Mouse (Mus musculus) macrophage (primary cell): ENCODE data around the gene Slc9a8. TPM values are rescaled to one million over a fixed set of nuclear protein-coding genes. Genes with fewer than 3 reads are reported as not detected.

Experiments
- H3K27ac ChIP-seq: fragments of 350-480 bp; formaldehyde crosslinking; 2 replicates; pipeline ENCODE4 v1.9.0; 2021
- H3K36me3 ChIP-seq: fragments of 350-480 bp; formaldehyde crosslinking; 2 replicates; pipeline ENCODE4 v1.9.0; 2021; ENCODE audit errors: inconsistent target
- H3K4me3 ChIP-seq: fragments of 350-480 bp; formaldehyde crosslinking; 2 replicates; pipeline ENCODE4 v1.9.0; 2021; ENCODE audit errors: inconsistent target
- H3K79me2 ChIP-seq: fragments of 350-480 bp; formaldehyde crosslinking; 2 replicates; pipeline ENCODE4 v1.9.0; 2021; ENCODE audit errors: inconsistent target
- WGBS: methylation state at CpG from one replicate; pipeline ENCODE4 v1.1.7; 2026; ENCODE audit warnings: inconsistent platforms; ENCODE audit not compliant: missing documents; 5-methylcytosine and 5-hydroxymethylcytosine counted together
- polyA plus RNA-seq: library from polyadenylated mRNA; stranded (reverse); fragments of 250-400 nt; gene quantifications from 3 replicates; pipeline ENCODE4 v1.2.4, GENCODE M21; 2018; ENCODE audit warnings: inconsistent platforms

The Slc9a8 gene
- polyA plus RNA-seq, 1 experiment from 2014 or later: 30.0 TPM

GRCm38 (mm10) chr2:167424040-167424439, 2.5 kb downstream of the Slc9a8 start:
- Histone ChIP-seq H3K36me3 (peaks cover 41% of the 10 kb centered on the region), H3K79me2 (peaks cover 32% of the 10 kb centered on the region), H3K4me3 (no peak overlapping the region), H3K27ac (no peak overlapping the region)
- 95% methylated on average over 9 of the region's 9 CpGs for WGBS

- WGBS: 92% methylated on average over 3 of the region's 3 CpGs
- H3K36me3 ChIP-seq: peaks cover 41% of the 10 kb centered on the region
- H3K79me2 ChIP-seq: peaks cover 32% of the 10 kb centered on the region
- no peak overlapping the region for H3K27ac ChIP-seq
- H3K4me3 ChIP-seq: no peak overlapping the region
Observed at GRCm38 (mm10) chr2:167424516-167424915, 3.0 kb downstream of the Slc9a8 start.

GRCm38 (mm10) chr2:167425407-167425806, 3.9 kb downstream of the Slc9a8 start:
- no peak overlapping the region for H3K4me3 ChIP-seq
- H3K36me3 ChIP-seq: peaks cover 41% of the 10 kb centered on the region
- WGBS: 91% methylated on average over 6 of the region's 6 CpGs
- no peak overlapping the region for H3K27ac ChIP-seq
- H3K79me2 ChIP-seq: peaks cover 26% of the 10 kb centered on the region

- Histone ChIP-seq H3K79me2 (no peaks in the 10 kb centered on the region; the same call in 1 of the 2 replicates), H3K36me3 (peaks cover 56% of the 10 kb centered on the region), H3K27ac (no peak overlapping the region), H3K4me3 (no peak overlapping the region)
- 100% methylated on average over 5 of the region's 5 CpGs for WGBS
Observed at GRCm38 (mm10) chr2:167429596-167429995, 8.1 kb downstream of the Slc9a8 start.

- Histone ChIP-seq H3K36me3 (peaks cover 56% of the 10 kb centered on the region), H3K79me2 (no peaks in the 10 kb centered on the region; the same call in 1 of the 2 replicates), H3K4me3 (no peak overlapping the region), H3K27ac (no peak overlapping the region)
- WGBS: 90% methylated on average over 9 of the region's 9 CpGs
Observed at GRCm38 (mm10) chr2:167430737-167431417, 9.4 kb downstream of the Slc9a8 start.

- WGBS: 90% methylated on average over 7 of the region's 7 CpGs
- H3K36me3 ChIP-seq: peaks cover 55% of the 10 kb centered on the region
Observed at GRCm38 (mm10) chr2:167431418-167431776, 9.9 kb downstream of the Slc9a8 start.

GRCm38 (mm10) chr2:167434570-167434969, 13.1 kb downstream of the Slc9a8 start:
- no peak overlapping the region for H3K27ac ChIP-seq

More at GRCm38 (mm10) chr2:167431418-167431776, 9.9 kb downstream of the Slc9a8 start:
- no peak overlapping the region for H3K27ac ChIP-seq
- H3K4me3 ChIP-seq: no peak overlapping the region
- no peaks in the 10 kb centered on the region; the same call in 1 of the 2 replicates for H3K79me2 ChIP-seq

GRCm38 (mm10) chr2:167435631-167436030, 14.1 kb downstream of the Slc9a8 start:
- Histone ChIP-seq H3K27ac (no peak overlapping the region), H3K79me2 (no peaks in the 10 kb centered on the region; the same call in 1 of the 2 replicates), H3K4me3 (no peak overlapping the region), H3K36me3 (peaks cover 68% of the 10 kb centered on the region)
- 96% methylated on average over 2 of the region's 2 CpGs for WGBS

More at GRCm38 (mm10) chr2:167434570-167434969, 13.1 kb downstream of the Slc9a8 start:
- Histone ChIP-seq H3K4me3 (no peak overlapping the region), H3K79me2 (no peaks in the 10 kb centered on the region; the same call in 1 of the 2 replicates), H3K36me3 (peaks cover 62% of the 10 kb centered on the region)
- WGBS: 92% methylated on average over 6 of the region's 6 CpGs

GRCm38 (mm10) chr2:167436371-167436770, 14.9 kb downstream of the Slc9a8 start:
- Histone ChIP-seq H3K4me3 (no peak overlapping the region), H3K36me3 (peaks cover 73% of the 10 kb centered on the region), H3K27ac (no peak overlapping the region), H3K79me2 (no peaks in the 10 kb centered on the region; the same call in 1 of the 2 replicates)
- 94% methylated on average over 4 of the region's 5 CpGs for WGBS

- WGBS: 100% methylated on average over 3 of the region's 3 CpGs
- Histone ChIP-seq H3K4me3 (no peak overlapping the region), H3K36me3 (peaks cover 63% of the 10 kb centered on the region), H3K79me2 (no peaks in the 10 kb centered on the region), H3K27ac (no peak overlapping the region)
Observed at GRCm38 (mm10) chr2:167439422-167439821, 17.9 kb downstream of the Slc9a8 start.

GRCm38 (mm10) chr2:167443411-167444193, 22.1 kb downstream of the Slc9a8 start:
- Histone ChIP-seq H3K79me2 (no peaks in the 10 kb centered on the region), H3K27ac (no peak overlapping the region), H3K4me3 (no peak overlapping the region), H3K36me3 (peaks cover 50% of the 10 kb centered on the region)
- 94% methylated on average over 4 of the region's 4 CpGs for WGBS

GRCm38 (mm10) chr2:167445911-167446780, 24.6 kb downstream of the Slc9a8 start:
- no peak overlapping the region for H3K27ac ChIP-seq
- H3K36me3 ChIP-seq: peaks cover 54% of the 10 kb centered on the region
- no peak overlapping the region for H3K4me3 ChIP-seq
- H3K79me2 ChIP-seq: no peaks in the 10 kb centered on the region
- 86% methylated on average over 20 of the region's 20 CpGs for WGBS

GRCm38 (mm10) chr2:167447207-167447606, 25.7 kb downstream of the Slc9a8 start:
- Histone ChIP-seq H3K27ac (no peak overlapping the region), H3K4me3 (no peak overlapping the region), H3K79me2 (no peaks in the 10 kb centered on the region), H3K36me3 (peaks cover 47% of the 10 kb centered on the region)
- WGBS: 93% methylated on average over 7 of the region's 7 CpGs

- no peak overlapping the region for H3K27ac ChIP-seq
- WGBS: 98% methylated on average over 8 of the region's 8 CpGs
- peaks cover 47% of the 10 kb centered on the region for H3K36me3 ChIP-seq
- no peaks in the 10 kb centered on the region for H3K79me2 ChIP-seq
- H3K4me3 ChIP-seq: no peak overlapping the region
Observed at GRCm38 (mm10) chr2:167447629-167448028, 26.1 kb downstream of the Slc9a8 start.
